Mouse (Mus musculus): ENCODE data around the gene Olfr455. TPM values are rescaled to one million over a fixed set of nuclear protein-coding genes. Genes with fewer than 3 reads are reported as not detected.

Olfr455 gene
- not detected for polyA plus RNA-seq (2017; shearing (Covaris generic))

DNA sequence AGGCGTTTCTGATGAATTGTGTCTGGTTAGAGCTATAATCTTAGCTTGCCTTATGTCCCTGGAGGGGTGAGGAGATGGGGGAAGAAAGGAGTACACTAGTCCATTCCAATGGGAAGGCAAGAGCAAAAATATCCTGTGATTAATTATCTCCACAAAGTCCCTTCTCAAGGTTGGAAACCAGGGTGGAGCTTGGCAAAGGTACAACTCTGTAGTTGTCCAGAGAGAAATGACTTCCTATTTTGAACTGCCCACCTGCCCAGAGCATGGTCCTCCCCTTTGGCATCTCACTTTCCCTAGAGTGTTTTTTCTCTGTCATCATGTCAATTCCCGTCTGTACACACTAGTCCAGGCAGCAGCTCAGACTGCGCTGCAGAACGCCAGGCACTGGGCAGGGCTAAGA is at the start of gene Olfr455:
TSS of gene Olfr455 (minus strand) at position 127 of the 400 bp plus-strand sequence.
- ATAC-seq = no peak

DNA sequence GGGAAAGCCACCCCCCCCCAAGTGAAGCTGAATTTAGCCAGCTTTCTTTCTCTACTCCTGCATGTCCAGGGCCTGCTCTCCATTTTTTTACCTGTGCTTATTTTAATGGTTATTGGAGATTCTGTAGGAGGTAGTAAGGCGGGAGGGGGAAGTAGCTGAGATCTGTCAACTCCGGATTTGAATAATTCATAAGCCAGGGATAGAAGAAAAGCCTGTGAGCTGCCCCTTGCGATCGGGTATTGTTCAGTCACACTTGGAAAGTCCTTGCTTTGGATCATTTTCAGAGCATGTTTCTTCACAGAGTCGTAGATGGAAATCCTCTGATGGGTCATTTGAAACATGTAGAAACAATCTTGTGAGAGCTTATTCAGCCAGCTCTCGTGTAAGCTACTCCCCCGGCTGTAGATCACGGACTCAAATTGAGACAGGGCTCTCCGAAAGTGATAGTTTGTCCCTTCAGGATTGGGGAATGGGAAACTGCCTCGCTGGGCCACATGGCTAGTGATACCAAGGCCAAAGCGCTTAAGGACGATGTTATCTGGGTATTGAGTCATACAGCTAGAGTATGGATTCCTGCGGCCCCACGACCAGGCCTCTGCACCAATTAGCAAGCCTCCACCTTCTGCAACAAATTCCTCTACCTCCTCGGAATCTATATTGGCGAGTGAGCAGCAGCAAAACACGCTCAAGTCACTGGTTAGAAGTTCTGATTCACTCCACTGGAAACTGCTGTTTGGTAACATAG is 45.9 kb upstream of the Olfr455 start:
- no peak for ATAC-seq

DNA sequence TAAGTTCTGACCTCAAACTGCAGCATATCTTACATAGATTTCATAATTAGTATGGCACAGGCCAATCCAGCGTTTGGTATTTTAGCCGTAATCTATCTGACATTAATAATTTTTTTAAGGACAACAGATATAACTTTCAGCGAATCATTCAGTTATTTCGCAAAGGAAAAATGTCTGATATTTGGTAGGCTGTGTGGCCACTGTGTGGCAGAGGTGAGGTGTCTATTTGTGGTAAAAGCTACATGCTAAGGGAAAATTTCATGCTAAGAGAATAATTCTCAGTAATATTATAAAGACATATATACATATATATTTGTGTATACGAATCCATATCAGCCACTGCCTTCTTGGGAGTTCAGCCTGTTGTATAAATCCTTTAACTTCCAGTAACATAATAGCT is 39.2 kb upstream of the Olfr455 start:
- ATAC-seq = no peak

DNA sequence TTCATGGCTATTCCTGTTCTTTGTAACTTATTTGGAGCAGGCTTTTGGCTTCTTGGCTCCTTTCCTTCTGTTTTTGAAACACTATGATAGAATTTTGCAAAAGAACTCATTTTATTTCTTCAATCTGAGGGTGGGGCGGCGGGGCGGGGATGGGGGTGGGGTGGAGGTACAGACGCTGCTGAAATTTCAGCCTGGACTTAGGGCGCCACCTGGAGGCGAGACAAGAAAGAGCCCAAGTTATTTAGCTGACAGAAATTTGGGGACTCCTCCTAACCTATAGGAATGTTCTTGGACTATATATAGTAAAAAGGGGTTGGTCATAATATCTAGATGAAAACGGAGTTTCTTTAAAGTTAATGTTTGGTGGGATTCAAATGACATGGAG is 36.1 kb upstream of the Olfr455 start:
- no peak for ATAC-seq

DNA sequence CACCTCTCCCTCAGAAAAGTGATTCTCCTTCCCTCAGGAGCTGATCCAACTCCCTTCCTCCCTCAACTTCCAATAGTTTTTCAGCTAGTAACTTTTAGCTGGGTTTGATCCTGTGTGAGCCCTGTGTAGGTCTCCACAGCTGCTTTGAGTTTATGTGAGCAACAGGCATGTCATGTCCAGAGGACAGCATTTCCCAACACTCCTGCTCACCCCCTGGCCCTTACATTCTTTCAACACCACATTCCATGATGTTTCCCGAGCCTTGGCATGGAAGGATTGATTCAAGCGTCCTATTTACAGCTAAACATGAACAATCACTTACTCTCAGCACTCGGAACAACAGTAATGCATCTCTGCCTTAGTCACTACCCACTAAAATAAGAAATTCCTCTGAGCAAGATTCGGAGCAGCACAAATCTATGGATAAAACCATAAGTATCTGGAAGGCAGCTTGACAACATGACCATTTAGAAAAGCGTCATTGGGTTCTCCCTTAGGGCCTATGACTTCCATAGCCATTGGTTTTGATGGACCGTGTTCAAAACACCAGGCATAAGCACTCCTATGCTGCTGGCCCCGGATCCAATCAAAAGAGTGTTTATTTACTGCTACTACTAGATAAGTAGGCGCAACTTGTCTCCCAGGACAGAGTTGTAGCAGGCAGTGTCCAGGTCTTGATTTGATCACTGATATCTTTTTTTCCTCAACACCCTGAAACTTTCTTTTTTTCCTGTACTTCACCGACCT is 35.5 kb upstream of the Olfr455 start:
- no peak for ATAC-seq

DNA sequence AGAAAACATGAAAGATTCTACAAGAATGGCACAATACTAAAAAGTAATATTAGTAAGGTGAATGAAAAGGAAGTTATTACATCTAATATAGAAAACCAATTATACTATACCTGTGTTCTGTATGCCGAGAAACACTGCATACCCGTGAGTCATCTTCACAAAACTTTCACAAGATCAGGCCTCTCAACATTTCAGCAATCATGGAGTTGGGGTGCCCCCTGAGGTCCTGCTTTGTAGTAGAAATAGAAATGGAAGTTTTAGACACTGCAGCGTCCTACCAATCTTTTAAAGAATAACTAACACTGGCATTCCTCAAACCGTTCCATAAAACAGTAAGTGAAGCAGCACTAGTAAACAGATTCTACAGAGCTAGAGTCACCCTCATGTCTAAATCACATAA is 31.3 kb upstream of the Olfr455 start:
- ATAC-seq = no peak

DNA sequence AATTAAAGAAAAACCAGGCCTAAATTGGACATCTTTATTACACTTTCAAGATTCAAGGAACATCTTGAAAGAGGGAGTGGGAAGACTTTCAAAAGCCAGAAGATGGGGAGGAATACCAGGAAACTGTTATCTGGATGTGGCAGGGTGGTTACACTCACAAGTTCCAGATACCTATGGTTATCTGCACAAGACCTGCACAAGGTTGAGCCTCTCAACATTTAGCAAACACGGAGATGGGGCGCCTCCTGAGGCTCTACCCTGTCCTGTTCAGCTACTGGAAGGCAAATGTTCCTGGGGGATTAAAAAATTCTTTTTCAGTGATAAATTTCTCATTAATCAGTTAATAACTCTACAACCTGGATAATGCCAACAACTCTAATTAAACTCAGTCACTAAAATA is 30.0 kb upstream of the Olfr455 start:
- no peak for ATAC-seq

DNA sequence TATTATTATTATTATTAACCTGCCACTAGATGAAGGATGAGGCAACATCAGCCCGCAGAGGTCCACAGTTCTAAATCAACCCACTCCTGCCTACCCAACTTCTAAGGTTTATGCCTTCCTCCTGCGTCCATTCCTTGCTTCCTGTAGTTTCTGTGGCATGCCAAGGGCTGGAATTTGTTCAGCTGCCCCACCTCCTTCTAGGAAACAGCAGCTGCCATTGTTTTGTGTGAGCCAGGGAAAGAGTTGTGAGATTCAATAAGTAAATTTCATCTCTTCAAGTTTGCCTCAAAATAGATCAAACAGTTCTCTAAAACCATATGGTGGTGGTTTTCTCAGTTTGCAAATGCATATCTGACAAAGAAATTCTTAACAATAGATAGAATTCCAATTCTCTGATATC is 20.8 kb upstream of the Olfr455 start:
- no peak for ATAC-seq

DNA sequence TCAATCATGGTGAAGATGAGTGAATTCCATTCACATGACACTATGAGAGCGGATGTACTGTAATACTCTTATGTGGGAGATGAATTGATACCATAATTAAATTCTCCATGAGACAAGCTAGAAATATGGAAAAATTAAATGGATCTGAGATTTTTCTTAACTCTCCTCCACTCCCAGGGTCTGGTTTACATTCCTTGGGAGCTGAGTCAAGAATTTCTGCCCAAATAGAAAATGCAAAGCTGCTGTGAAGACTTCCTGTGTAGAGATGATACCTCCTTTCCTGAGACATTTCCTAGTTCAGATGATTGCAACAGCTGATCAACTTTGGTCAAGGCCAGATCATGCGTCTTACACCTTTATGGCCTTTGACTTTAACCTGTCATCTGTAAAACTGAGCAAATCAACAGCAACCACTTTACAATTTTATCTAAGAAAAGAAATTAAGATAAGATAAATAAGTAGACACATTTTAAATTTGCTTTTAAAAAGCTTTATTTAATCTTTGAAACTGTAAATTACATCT is 18.8 kb upstream of the Olfr455 start:
- ATAC-seq = no peak

DNA sequence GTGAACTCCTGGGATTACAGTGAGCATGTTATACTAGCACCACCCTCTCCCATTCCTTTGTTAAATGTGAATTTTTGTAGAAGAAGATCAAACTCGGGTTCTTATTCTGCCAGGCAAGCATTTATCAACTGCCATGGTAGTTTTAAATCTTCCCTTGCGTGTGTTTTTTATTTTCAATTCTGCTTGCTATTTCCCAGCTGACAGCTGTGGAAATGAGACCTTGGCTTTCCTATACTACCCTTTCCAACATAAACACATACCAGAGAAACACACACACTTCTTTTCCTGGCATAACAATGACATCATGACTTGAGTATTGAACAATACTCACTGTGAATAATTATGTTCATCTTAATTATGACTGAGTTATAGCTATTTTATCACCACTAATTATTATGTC is 14.9 kb upstream of the Olfr455 start:
- ATAC-seq = no peak

DNA sequence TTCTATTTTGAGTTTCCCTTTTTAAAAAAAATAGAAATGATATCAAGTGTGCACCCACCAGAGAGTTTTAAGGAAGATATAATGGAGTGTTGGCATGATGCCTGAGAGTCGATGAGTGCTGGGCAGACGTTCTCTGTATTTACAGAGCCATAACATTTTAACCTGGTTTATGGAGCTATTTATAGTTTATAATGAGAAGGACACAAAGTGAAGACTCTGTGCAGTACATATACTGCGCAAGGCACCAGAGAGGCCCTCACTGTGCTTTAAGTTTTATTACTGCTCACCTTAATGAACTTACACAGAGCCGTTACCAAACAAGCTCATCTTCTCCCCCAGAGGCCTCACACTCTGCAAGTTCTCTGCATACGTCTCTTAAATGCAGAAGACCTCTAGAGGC is 13.5 kb upstream of the Olfr455 start:
- ATAC-seq = no peak

DNA sequence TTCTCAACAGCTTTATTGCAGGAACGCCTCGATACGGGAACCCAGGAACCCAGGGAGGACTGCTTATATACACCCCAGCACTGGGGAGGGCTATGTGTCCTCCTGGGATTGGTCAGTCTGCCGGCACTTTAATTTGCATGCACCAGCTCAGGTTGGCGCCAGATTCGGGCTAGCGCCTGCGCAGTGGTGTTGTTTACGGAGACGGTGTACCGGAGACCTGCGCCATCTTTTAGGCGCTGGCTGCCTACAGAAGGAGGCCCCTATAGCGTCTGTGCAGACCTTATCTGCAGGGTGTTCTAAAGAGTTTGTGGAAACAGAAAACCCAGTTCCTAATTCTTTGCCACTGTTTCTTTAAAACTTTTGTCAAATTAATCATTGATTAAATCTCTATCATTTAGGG is 11.3 kb upstream of the Olfr455 start:
- no peak for ATAC-seq

DNA sequence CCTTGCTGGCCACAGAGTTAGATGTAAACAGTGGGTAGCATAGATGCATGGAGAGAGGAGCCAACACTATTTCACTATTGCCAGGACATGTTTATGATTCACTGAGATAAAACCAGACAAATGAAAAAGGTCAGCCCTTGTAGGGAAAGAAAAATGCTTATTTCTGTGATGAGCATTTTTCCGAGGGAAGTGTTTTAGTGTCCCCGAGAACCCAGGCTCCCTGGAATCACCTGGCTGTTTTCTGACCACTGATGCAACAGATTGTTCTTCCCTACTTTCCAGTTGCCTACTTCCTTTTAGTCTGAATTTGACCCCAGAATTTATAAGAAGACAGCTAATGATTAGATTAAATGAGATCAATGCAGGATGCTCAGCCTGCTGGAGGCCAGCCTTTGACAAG is 1.2 kb downstream of the Olfr455 start:
- ATAC-seq = no peak

DNA sequence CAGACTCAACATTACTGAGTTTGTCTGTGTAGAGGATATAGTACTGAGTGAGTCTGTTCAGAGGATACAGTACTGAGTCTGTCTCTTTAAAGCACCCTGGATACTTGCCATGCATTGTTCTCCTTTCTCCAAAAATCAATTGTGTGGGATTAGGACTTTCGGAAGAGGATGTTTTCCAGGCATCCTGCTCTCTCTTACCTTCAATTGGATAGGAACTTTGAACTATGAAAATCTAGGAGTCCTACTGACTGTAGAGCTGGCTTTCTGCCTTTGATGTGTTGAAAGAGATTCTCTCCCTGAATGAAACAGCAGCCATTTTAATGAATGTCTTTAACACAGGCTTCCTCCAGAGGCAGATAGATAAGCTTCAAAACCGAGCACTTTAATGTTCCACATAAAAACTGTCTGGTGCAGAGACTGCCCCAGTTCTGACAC is 1.9 kb downstream of the Olfr455 start:
- no peak for ATAC-seq

DNA sequence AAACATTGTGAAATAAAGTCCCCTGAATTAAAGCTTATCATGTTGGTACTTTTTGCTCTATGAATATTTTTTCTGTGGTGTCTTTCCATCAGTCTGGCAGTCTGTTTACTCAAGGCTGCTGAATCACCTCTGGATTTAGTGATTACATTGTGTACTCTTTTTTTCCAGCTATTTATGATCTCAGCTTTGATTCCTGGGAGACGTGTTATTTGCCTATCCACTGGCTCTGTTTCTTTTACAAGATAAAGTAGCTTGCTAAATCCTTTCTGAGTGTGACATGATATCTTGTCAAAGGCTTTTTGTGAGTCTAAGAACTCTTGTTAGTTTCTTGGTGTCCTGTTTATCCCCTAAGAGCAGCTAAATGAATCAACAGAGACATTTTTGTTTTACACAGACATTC is 2.5 kb downstream of the Olfr455 start:
- no peak for ATAC-seq

DNA sequence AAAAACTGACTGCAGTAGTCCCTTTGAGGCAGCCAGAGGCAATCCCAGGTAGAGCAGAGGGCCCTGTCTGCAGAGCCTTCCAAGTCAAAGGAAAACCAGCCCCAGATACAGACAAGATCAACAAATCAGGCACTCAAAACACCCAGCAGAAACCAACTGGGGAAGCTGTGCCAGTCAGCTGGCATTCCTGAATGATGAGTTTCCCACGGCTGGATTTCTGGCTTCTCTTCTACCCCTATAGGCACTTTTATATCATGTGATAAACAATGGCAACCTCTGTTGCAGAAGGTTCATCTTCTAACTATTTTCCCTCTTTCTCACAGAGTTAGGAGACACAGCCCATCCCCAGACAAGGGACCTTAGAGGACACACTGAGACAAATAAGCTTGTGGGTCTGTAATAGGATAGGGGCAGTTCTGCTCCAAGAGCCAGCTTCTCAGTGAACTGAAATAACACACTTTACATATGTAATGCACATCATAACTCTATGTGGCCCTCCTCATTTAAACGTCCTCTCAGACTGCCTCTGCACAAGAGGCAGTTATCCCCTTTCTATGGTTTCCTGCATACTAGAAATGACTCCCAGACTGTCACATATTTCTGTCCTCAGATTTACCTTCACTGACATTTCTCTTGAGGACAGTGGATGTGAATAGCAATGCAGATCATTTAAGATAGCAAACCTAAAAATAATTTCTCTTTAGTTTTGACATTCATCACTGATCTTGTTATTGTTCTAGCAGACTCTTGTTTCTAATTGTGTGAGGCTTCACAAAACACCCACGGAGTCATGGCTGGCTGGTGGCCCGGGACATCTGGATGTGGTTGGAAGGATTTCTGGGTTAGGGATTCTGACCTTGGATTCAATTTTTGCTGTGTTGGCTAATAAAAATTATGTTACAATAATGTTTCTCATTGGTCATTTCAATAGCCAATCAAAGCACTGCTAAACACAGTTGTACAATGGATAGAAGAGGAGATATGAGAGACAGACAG is 5.1 kb downstream of the Olfr455 start:
- ATAC-seq = no peak

DNA sequence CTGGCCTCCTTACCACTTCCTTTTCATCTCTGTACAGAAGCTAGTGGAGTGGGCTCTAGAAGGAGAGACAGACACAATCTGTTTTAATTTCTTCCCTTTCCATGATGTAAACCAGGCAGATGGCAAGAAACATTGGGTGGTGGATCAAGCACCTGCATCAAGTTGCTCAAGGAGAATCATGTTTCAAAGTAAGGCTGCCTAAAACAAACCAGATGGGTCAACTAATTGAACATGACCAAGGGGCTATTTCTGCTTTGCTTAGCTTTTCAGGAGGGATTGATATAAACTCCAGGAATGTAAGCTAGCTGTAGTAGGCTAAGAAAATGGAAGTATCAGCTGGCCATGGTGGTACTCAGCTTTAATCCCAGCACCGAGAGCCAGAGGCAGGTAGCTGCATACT is 6.7 kb downstream of the Olfr455 start:
- no peak for ATAC-seq

DNA sequence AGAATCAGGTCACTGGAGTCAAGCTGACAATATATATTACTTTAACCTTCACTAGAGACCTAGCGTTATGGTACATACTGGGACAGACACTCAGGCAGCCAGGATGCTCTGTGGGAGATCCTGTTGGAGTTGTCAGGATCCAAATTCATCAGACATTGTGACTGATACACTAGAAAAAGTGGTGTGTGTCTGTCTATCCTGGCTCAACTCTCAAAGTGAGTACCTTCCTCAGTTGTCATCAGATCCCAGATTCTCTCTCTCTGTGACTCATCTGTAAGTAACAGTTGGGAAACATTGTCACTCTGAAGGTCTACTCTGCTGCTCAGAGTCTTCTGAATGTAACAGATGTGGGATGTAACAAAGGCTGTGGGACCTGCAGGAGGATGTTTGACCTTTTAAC is 7.7 kb downstream of the Olfr455 start:
- ATAC-seq = no peak

DNA sequence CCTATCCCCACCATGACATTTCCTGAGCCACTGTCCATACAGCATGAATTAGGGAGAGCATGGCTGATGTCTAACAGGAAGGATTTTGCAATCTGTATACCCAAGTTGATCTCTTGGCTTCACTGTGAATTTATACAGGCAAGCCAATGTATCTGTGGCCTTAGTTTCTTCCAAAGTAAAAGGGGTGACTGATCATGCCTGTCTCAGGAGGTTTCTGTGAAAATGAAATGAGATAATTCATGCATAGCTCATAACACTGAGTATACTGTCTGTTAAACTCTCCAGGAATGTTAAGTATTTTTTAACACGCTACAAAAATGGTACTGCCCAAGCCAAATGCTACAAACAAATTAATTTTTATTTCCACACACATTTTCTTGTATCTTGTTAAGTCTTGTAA is 33.9 kb downstream of the Olfr455 start:
- ATAC-seq = no peak

DNA sequence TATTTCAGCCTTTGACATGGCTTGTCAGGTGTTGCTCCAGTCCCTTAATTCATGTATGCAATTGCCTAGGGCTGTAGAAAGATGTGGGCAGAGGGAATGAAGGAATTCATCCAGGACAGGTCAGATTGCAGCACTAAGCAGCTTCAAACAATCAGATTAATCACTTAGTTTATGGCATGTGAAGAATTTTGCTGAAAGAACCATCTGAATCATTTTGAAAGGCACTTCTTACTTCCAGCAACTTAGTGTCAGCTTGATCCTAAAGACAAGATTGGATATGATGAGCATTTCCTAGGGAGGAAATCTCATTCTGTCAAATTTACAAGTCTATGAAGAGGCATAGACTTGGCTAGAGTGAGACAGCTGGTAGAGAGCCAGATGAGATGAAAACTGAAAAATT is 38.1 kb downstream of the Olfr455 start:
- no peak for ATAC-seq

DNA sequence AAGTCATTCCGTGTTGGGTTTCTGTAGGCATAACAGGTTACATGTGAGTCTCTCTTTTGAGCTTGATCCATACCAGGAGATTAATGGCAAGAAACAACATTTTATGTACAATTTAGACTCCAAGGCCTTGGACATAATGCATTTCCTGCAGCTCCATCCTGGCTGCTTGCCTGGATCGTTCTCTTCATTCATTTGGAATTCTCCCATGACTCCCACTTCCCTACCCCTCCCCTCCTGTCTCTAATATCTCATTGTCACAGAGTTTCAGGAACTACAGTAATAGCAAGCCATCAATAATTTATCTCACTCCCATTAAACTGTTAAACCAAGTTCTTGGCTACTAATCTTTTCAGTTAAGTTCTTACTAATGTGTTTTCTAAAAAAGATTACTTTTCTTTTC is 43.9 kb downstream of the Olfr455 start:
- ATAC-seq = no peak

DNA sequence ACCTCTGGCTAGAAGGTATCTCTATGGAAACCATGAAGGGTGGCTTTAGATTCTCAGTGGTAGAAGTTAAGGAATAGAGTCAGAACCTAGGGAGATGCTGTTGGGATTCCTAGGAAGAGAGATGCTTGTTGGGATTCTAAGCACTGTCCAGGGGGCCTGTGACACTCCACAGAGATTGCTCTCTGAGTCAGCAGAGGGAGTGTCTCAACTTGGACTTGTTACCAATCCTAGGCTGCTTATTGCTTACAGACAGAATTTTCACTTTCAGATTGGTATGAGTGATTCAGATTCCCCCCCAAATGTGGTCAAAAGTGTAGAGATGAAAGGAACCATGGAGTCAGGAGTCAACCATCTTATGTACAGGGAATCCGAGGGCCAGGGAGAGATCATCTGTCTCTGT is 57.7 kb downstream of the Olfr455 start:
- no peak for ATAC-seq

DNA sequence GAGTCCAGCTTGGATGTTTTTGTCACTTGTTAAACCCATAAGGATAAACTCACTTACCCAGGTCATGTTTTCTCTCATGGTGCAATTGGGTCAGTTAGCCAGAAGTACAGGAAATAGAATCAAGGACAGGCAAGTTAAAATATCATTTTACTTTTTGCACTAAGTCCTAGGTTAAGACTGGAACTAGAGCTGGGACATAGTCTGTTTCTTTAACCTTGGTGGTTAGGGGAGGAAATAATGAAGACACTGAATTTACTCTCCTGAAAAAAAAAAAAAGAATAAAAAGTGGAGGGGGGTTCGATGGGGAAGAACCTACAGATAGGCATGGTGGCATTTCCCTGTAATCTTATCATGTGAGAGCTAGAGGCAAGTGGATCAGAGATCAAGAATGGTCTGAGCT is 60.3 kb downstream of the Olfr455 start, which contains the start of gene Olfr456:
TSS of gene Olfr456 (minus strand) at position 101 of the 400 bp plus-strand sequence.
- ATAC-seq = no peak

Measured in inflammation-experienced regulatory T-cells, adult 6 months (primary cell).